Mouse (Mus musculus) adrenal gland, adult 2 months (tissue): ENCODE data around the gene Btk. TPM values are rescaled to one million over a fixed set of nuclear protein-coding genes. Genes with fewer than 3 reads are reported as not detected.

Source experiments
- polyA plus RNA-seq: library from polyadenylated mRNA; depleted of rRNA; stranded (reverse); fragments of >200 nt; gene quantifications from 2 replicates; pipeline ENCODE4 v1.2.3, GENCODE M21; 2012; rRNA removed
- total RNA-seq, 2 experiments: library from RNA; stranded (reverse); gene quantifications; 2 replicates each; pipeline ENCODE4 v1.2.3; 2021

Gene Btk
- total and polyA plus RNA-seq, 3 experiments: 0.17 to 1.7 (median 1.3) TPM

Other genes with a start within 250 kb of the Btk start
- gene Drp2, start 179.0 kb downstream of the Btk start, total RNA-seq: under 1 TPM; 0.35 to 0.41 TPM
- gene Drp2, start 179.0 kb downstream of the Btk start, polyA plus RNA-seq: 0.11 and 0.13 TPM in 2 replicates
- not detected for gene Taf7l, start 107.1 kb downstream of the Btk start, total RNA-seq
- not detected in 2 replicates for gene Taf7l, start 107.1 kb downstream of the Btk start, polyA plus RNA-seq
- gene Timm8a1, start 41.7 kb downstream of the Btk start, total RNA-seq: 10 to 100 TPM; 33.2 to 40.3 TPM
- 0.30 and 0.33 TPM in 2 replicates for gene Timm8a1, start 41.7 kb downstream of the Btk start, polyA plus RNA-seq
- 100 to 1,000 TPM; 189 to 235 TPM for gene Rpl36a, start 2.1 kb upstream of the Btk start, total RNA-seq
- gene Rpl36a, start 2.1 kb upstream of the Btk start, polyA plus RNA-seq: 7.7 and 8.0 TPM in 2 replicates
- 10 to 100 TPM; 13.5 to 16.4 TPM for gene Gla, start 17.6 kb upstream of the Btk start, total RNA-seq
- 0.91 and 1.1 TPM in 2 replicates for gene Gla, start 17.6 kb upstream of the Btk start, polyA plus RNA-seq
- gene Hnrnph2, start 17.6 kb upstream of the Btk start, total RNA-seq: 100 to 1,000 TPM in 1 of 2 experiments, 10 to 100 TPM in 1; 99.9 to 107 TPM
- 2.1 TPM in 2 replicates for gene Hnrnph2, start 17.6 kb upstream of the Btk start, polyA plus RNA-seq
- gene Armcx4, start 102.9 kb upstream of the Btk start, total RNA-seq: 10 to 100 TPM in 1 of 2 experiments, 1 to 10 TPM in 1; 9.1 to 14.9 TPM
- 0.51 and 0.56 TPM in 2 replicates for gene Armcx4, start 102.9 kb upstream of the Btk start, polyA plus RNA-seq
- 10 to 100 TPM; 18.5 to 21.7 TPM for gene Armcx1, start 134.4 kb upstream of the Btk start, total RNA-seq
- 0.94 and 1.9 TPM in 2 replicates for gene Armcx1, start 134.4 kb upstream of the Btk start, polyA plus RNA-seq
- 10 to 100 TPM in 1 of 2 experiments, 1 to 10 TPM in 1; 5.9 to 14.7 TPM for gene Armcx6, start 167.8 kb upstream of the Btk start, total RNA-seq
- 1.2 and 2.0 TPM in 2 replicates for gene Armcx6, start 167.8 kb upstream of the Btk start, polyA plus RNA-seq
- gene Armcx3, start 173.0 kb upstream of the Btk start, total RNA-seq: 10 to 100 TPM; 36.0 to 44.7 TPM
- 1.6 and 3.1 TPM in 2 replicates for gene Armcx3, start 173.0 kb upstream of the Btk start, polyA plus RNA-seq
- 10 to 100 TPM; 23.9 to 57.8 TPM for gene Armcx2, start 225.7 kb upstream of the Btk start, total RNA-seq
- gene Armcx2, start 225.7 kb upstream of the Btk start, polyA plus RNA-seq: 32.0 and 40.6 TPM in 2 replicates